Mouse (Mus musculus) CH12.LX (cell line): ENCODE results near the gene Camk2n1. TPM values are rescaled to one million over a fixed set of nuclear protein-coding genes. Genes with fewer than 3 reads are reported as not detected.

ENCODE experiments used
- DNase-seq: peaks from one replicate; pipeline ENCODE4 v3.0.0-alpha.2; 2013; ENCODE audit errors: extremely low read depth
- H3K27ac ChIP-seq: 2 replicates; pipeline ENCODE4 v1.5.1; 2012; ENCODE audit warnings: low read depth, mild to moderate bottlenecking, control low read depth, moderate library complexity; ENCODE audit not compliant: insufficient read depth
- H3K27me3 ChIP-seq: replicated peaks from 2 replicates; pipeline ENCODE3; 2012; ENCODE audit warnings: inconsistent platforms
- H3K36me3 ChIP-seq, 2 experiments: replicated peaks in 1 of 2; 2 replicates each; pipeline versions ENCODE3 to v1.6.1; 2012; ENCODE audit warnings: inconsistent platforms in 1 of 2, low read length in 1 of 2, mild to moderate bottlenecking in 1 of 2, mixed read lengths in 1 of 2, moderate library complexity in 1 of 2; ENCODE audit not compliant: control insufficient read depth in 1 of 2, insufficient read depth in 1 of 2
- H3K4me1 ChIP-seq, 2 experiments: 2 replicates each; pipeline ENCODE4 v1.6.1; 2012; ENCODE audit warnings: inconsistent platforms in 1 of 2, moderate library complexity in 1 of 2; ENCODE audit not compliant: insufficient read depth in 2 of 2, control insufficient read depth in 1 of 2
- H3K4me2 ChIP-seq: 2 replicates; pipeline ENCODE4 v1.6.1; 2012; ENCODE audit warnings: low read depth, mild to moderate bottlenecking, control low read depth; ENCODE audit not compliant: poor library complexity, insufficient read depth, severe bottlenecking
- H3K4me3 ChIP-seq, 3 experiments: fragments of 150-350 bp in 1 of 3; sonication (generic) in 1 of 3; replicated peaks in 1 of 3; 2 replicates each; pipeline versions ENCODE3 to v1.5.1; 2011 to 2012; ENCODE audit warnings: low read depth in 2 of 3, low read length in 2 of 3, mild to moderate bottlenecking in 2 of 3, moderate library complexity in 2 of 3, control low read depth in 1 of 3, improper control_type of control experiment in 1 of 3, inconsistent platforms in 1 of 3, mixed read lengths in 1 of 3; ENCODE audit not compliant: poor library complexity in 1 of 3
- H3K79me2 ChIP-seq: replicated peaks from 2 replicates; pipeline ENCODE4 v1.6.1; 2012; ENCODE audit warnings: mild to moderate bottlenecking, moderate library complexity; ENCODE audit not compliant: control insufficient read depth, poor library complexity, insufficient read depth, severe bottlenecking; ENCODE audit errors: extremely low read depth
- H3K9ac ChIP-seq: 2 replicates; pipeline ENCODE4 v1.6.1; 2012; ENCODE audit warnings: low read depth, mild to moderate bottlenecking, control low read depth, moderate library complexity; ENCODE audit not compliant: insufficient read depth
- H3K9me3 ChIP-seq: replicated peaks from 2 replicates; pipeline ENCODE3; 2012; ENCODE audit warnings: low read length, inconsistent platforms, mixed read lengths
- BHLHE40 ChIP-seq: IDR thresholded peaks from 2 replicates; pipeline ENCODE4 v1.6.1; 2011; ENCODE audit warnings: mild to moderate bottlenecking, low read depth, low read length, improper control_type of control experiment
- CHD1 ChIP-seq: IDR thresholded peaks from 2 replicates; pipeline ENCODE4 v1.6.1; 2012; ENCODE audit warnings: low read depth, low read length, improper control_type of control experiment, inconsistent platforms
- CHD2 ChIP-seq: IDR thresholded peaks from 2 replicates; pipeline ENCODE4 v1.6.1; 2011; ENCODE audit warnings: low read length, improper control_type of control experiment
- CTCF ChIP-seq, 2 experiments: IDR thresholded peaks in 1 of 2; conservative IDR thresholded peaks in 1 of 2; 2 replicates each; pipeline ENCODE4 v1.5.1; 2011 to 2012; ENCODE audit warnings: low read depth in 2 of 2, low read length in 2 of 2, improper control_type of control experiment in 1 of 2, inconsistent platforms in 1 of 2, mild to moderate bottlenecking in 1 of 2, moderate library complexity in 1 of 2
- E2F4 ChIP-seq: IDR thresholded peaks from 2 replicates; pipeline ENCODE4 v1.6.1; 2011; ENCODE audit warnings: low read depth, low read length, improper control_type of control experiment; ENCODE audit not compliant: insufficient replicate concordance
- ELF1 ChIP-seq: IDR thresholded peaks from 2 replicates; pipeline ENCODE4 v1.6.1; 2014; ENCODE audit warnings: low read depth, mild to moderate bottlenecking, inconsistent platforms, low read length, improper control_type of control experiment
- EP300 ChIP-seq: IDR thresholded peaks from 2 replicates; pipeline ENCODE4 v1.6.1; 2011; ENCODE audit warnings: low read length, improper control_type of control experiment
- ETS1 ChIP-seq: conservative IDR thresholded peaks from 2 replicates; pipeline ENCODE4 v1.6.1; 2012; ENCODE audit warnings: low read depth, mild to moderate bottlenecking, inconsistent platforms, low read length, improper control_type of control experiment, moderate library complexity
- GABPA ChIP-seq: IDR thresholded peaks from 2 replicates; pipeline ENCODE4 v1.6.1; 2012; ENCODE audit warnings: low read depth, low read length, improper control_type of control experiment, inconsistent platforms; ENCODE audit not compliant: insufficient replicate concordance
- HCFC1 ChIP-seq: IDR thresholded peaks from 2 replicates; pipeline ENCODE4 v1.6.1; 2012; ENCODE audit warnings: low read depth, mild to moderate bottlenecking, inconsistent platforms, low read length, improper control_type of control experiment
- IRF4 ChIP-seq: IDR thresholded peaks from 2 replicates; pipeline ENCODE4 v1.6.1; 2014; ENCODE audit warnings: low read depth, mild to moderate bottlenecking, inconsistent platforms, low read length, improper control_type of control experiment
- MAFK ChIP-seq: IDR thresholded peaks from 2 replicates; pipeline ENCODE4 v1.6.1; 2011; ENCODE audit warnings: low read length, improper control_type of control experiment; ENCODE audit not compliant: insufficient replicate concordance
- MAX ChIP-seq: IDR thresholded peaks from 2 replicates; pipeline ENCODE4 v1.6.1; 2011; ENCODE audit warnings: low read length, improper control_type of control experiment
- MEF2A ChIP-seq: IDR thresholded peaks from 2 replicates; pipeline ENCODE4 v1.6.1; 2014; ENCODE audit warnings: low read depth, mild to moderate bottlenecking, inconsistent platforms, low read length, improper control_type of control experiment, borderline replicate concordance
- NRF1 ChIP-seq: IDR thresholded peaks from 2 replicates; pipeline ENCODE4 v1.6.1; 2014; ENCODE audit warnings: low read depth, mild to moderate bottlenecking, inconsistent platforms, low read length, improper control_type of control experiment, moderate library complexity
- POLR2AphosphoS2 ChIP-seq: IDR thresholded peaks from 2 replicates; pipeline ENCODE4 v1.6.1; 2011; ENCODE audit warnings: low read depth, low read length, improper control_type of control experiment
- RAD21 ChIP-seq: IDR thresholded peaks from 2 replicates; pipeline ENCODE4 v1.6.1; 2011; ENCODE audit warnings: low read depth, mild to moderate bottlenecking, low read length, improper control_type of control experiment, moderate library complexity
- RCOR1 ChIP-seq: conservative IDR thresholded peaks from 2 replicates; pipeline ENCODE4 v1.6.1; 2012; ENCODE audit warnings: low read depth, mild to moderate bottlenecking, inconsistent platforms, low read length, improper control_type of control experiment
- UBTF ChIP-seq: IDR thresholded peaks from 2 replicates; pipeline ENCODE4 v1.6.1; 2012; ENCODE audit warnings: low read depth, mild to moderate bottlenecking, inconsistent platforms, low read length, improper control_type of control experiment, moderate library complexity
- USF1 ChIP-seq: IDR thresholded peaks from 2 replicates; pipeline ENCODE4 v1.6.1; 2014; ENCODE audit warnings: low read depth, mild to moderate bottlenecking, inconsistent platforms, low read length, improper control_type of control experiment
- ZC3H11A ChIP-seq: IDR thresholded peaks from 2 replicates; pipeline ENCODE4 v1.6.1; 2012; ENCODE audit warnings: low read depth, mild to moderate bottlenecking, inconsistent platforms, low read length, improper control_type of control experiment
- ZKSCAN1 ChIP-seq: IDR thresholded peaks from 2 replicates; pipeline ENCODE4 v1.6.1; 2012; ENCODE audit warnings: low read depth, inconsistent platforms, low read length, improper control_type of control experiment, borderline replicate concordance
- ZMIZ1 ChIP-seq: IDR thresholded peaks from 2 replicates; pipeline ENCODE4 v1.6.1; 2012; ENCODE audit warnings: low read depth, mild to moderate bottlenecking, inconsistent platforms, low read length, improper control_type of control experiment
- dilution Hi-C: fragments of 300-500 bp; cut with MboI; formaldehyde crosslinking; loops from 2 replicates; pipeline ENCODE4 v1.14.3; 2020; ENCODE audit warnings: low sequenced_read_pairs; ENCODE audit not compliant: extremely low pct_unique_long_range_greater_than_20kb, extremely low pct_ligation_motif_present
- in situ Hi-C: fragments of 300-500 bp; cut with MboI; formaldehyde crosslinking; loops from 3 replicates; pipeline ENCODE4 v1.14.3; 2019; ENCODE audit warnings: low sequenced_read_pairs, low pct_ligation_motif_present, low pct_unique_long_range_greater_than_20kb, mixed read lengths
- polyA plus RNA-seq: library from polyadenylated mRNA; unstranded; fragments of >175 nt; gene quantifications from 2 replicates; pipeline ENCODE4 v1.2.1, GENCODE M21; 2012; ENCODE audit warnings: low read depth; ENCODE audit not compliant: insufficient read length
- total RNA-seq, 2 experiments: library from RNA; depleted of rRNA; stranded (reverse); fragments of 300-350 nt in 1 of 2; fragments of >200 nt in 1 of 2; gene quantifications; 2 replicates each; pipeline ENCODE4 v1.2.3; 2012 to 2014

The Camk2n1 gene
- total and polyA plus RNA-seq, 3 experiments, result 0.13 TPM; not detected in 2

DNA sequence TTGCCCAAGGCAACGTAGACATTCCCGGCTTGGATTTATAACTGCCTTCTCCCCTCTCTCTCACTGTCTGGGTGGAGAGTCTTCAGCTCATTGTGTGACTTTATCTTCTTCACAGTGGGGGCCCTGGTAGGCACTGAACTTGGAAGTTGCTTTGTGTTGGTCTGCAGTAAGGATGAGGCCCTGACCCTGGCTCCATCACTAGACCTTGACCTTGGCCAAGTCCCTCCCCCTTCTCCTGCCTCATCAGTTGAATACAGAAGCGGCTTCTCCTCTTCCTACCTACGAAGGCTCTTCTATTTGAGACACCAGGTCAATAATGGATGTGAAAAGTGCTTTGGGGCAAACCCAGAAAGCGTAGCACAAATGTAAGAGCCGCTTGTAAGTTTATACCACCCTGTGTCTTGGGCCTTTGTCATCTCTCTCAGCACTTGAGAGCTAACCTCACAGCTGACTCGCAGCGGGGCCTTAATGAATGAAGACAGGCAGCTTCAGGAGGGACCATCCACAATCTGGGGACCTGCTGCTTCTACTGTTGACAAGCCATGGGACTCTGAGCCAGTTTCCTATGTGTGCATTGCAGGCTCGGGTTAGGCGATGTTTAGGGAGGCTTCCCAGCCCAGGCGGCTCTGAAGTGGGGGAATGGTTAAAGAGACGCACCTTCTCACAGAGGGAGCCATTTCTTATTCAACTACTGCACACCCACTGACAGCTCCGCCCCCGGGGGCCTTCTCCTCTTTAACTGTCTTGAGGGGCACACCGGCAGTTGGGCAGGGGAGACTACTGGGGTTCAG is 1.6 kb upstream of the Camk2n1 start:
- TF ChIP-seq ZMIZ1 (no peak), MAFK (no peak), ZKSCAN1 (no peak), MEF2A (no peak), ETS1 (no peak), RCOR1 (no peak), MAX (no peak), CHD2 (no peak), RAD21 (no peak), GABPA (no peak), CHD1 (no peak), UBTF (no peak), HCFC1 (no peak), POLR2AphosphoS2 (no peak), E2F4 (no peak)
- no peak for DNase-seq
- H3K27ac ChIP-seq, result no peak overlapping the region
- in situ Hi-C loops, result loop anchor here (5.0 kb wide), 1 partner anchor 110 kb away; no protein-coding TSS in a partner anchor
- H3K4me2 ChIP-seq, result no peak overlapping the region
- H3K27me3 ChIP-seq, result peaks cover 86% of the 10 kb centered on the region
- H3K9me3 ChIP-seq, result peaks cover 2% of the 10 kb centered on the region
- no peak overlapping the region for H3K9ac ChIP-seq
- H3K79me2 ChIP-seq, result no peaks in the 10 kb centered on the region
- no peak overlapping the region for H3K4me3 ChIP-seq
- H3K36me3 ChIP-seq, result no peaks in the 10 kb centered on the region
- peaks cover 0 to 26% of the 10 kb centered on the region in 2 experiments; a peak in 3 of 4 replicates for H3K4me1 ChIP-seq
- dilution Hi-C loops, result no loop called here

DNA sequence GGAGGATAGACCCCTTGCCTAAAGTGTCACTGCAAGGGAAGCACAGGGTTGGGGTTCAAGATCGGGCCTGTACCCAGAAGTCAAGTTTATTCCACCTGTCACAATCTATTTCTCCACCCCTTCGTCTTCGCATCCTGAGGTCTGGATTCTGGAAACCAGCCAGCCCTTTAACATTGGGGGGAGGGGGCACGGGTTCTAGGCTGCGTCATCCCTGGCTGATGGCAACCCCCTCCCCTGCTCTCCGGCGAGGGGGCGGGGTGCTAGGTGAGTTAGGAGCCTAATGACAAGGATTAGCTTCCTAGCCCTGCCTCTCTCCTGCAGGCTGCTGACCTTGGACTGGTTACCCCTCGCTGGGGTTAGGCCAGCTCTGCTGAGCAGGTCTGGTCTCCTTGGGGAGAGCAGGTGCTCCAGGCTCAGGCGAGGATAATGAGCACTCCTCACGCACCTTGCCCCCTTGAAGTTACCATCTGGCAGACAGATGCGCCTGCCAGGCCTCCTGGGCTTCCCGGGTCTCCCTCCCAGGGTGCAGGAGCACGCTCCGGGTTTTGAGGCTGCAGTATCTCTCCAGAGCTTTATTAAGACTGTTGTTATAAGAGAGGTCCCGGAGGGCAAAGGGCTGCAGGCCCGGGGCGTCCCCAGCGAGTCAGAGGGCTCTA is 889 bp upstream of the Camk2n1 start:
- no peak overlapping the region for H3K4me2 ChIP-seq
- peaks cover 92% of the 10 kb centered on the region for H3K27me3 ChIP-seq
- H3K4me1 ChIP-seq, result peaks cover 4 to 29% of the 10 kb centered on the region in 2 experiments
- H3K4me3 ChIP-seq, result no peak overlapping the region
- TF ChIP-seq CTCF (conservative IDR thresholded peaks at IDR 0.05 in 1 of 2, IDR thresholded peaks at IDR 0.05 in 1 of 2; ENCODE audit: low read depth in 2 of 2, low read length in 2 of 2) (no peak), RCOR1 (no peak), CHD2 (no peak), ZC3H11A (no peak), USF1 (no peak), ZMIZ1 (no peak), EP300 (no peak), CHD1 (no peak), ELF1 (no peak), UBTF (no peak), IRF4 (no peak), BHLHE40 (no peak), ETS1 (no peak), RAD21 (no peak), NRF1 (no peak)
- H3K9me3 ChIP-seq, result peaks cover 2% of the 10 kb centered on the region
- no peak overlapping the region for H3K9ac ChIP-seq
- in situ Hi-C loops (loop anchor here (5.0 kb wide), 1 partner anchor 109 kb away; no protein-coding TSS in a partner anchor), dilution Hi-C loops (no loop called here)
- no peak for DNase-seq
- no peaks in the 10 kb centered on the region for H3K36me3 ChIP-seq
- no peaks in the 10 kb centered on the region for H3K79me2 ChIP-seq
- H3K27ac ChIP-seq, result no peak overlapping the region
